Mouse (Mus musculus): ENCODE results near the gene Hsd11b1. TPM values are rescaled to one million over a fixed set of nuclear protein-coding genes. Genes with fewer than 3 reads are reported as not detected.

The Hsd11b1 gene
- polyA plus RNA-seq, 2 experiments = 1.2 to 1.6 TPM

- TF ChIP-seq POLR2A (IDR thresholded peaks at IDR 0.05; ENCODE audit: borderline replicate concordance, extremely low read depth, insufficient read depth, insufficient read length) = no peak
- Histone ChIP-seq H3K4me2 (replicated peaks; ENCODE audit: low read depth, low read length, severe bottlenecking) (no peak overlapping the region), H3K4me1 (ENCODE audit: control insufficient read depth, insufficient read depth, low read length) (no peaks in the 10 kb centered on the region)
Measured at GRCm38 (mm10) chr1:193220408-193220807, 43.5 kb downstream of the Hsd11b1 start.

DNA sequence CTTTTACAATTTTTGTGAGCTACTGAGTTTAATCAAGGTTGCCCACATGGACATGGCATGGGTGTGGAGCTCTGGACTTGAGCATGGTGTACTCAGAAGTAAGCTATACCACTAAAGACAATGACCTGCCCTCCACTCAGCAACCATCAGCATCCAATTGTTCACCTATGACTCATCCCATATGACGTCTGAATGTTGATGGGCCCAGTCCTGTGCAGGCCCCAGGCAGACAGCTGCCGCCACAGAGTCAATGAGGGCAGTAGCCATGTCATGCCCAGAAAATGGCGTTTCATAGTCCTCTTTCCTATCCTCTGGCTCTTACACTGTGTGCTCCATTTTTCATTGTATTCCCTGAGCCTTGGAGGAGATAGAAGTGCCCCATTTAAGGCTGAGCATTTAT, 47.9 kb downstream of the Hsd11b1 start:
- Histone ChIP-seq H3K27me3 (ENCODE audit: control insufficient read depth, insufficient read depth, low read length) (no peaks in the 10 kb centered on the region), H3K27ac (replicated peaks; ENCODE audit: low read depth, low read length) (no peak overlapping the region), H3K4me3 (replicated peaks; ENCODE audit: low read length) (no peak overlapping the region), H3K36me3 (ENCODE audit: control insufficient read depth, insufficient read depth, low read length) (no peaks in the 10 kb centered on the region), H3K4me1 (ENCODE audit: control insufficient read depth, insufficient read depth, low read length) (no peaks in the 10 kb centered on the region), H3K9me3 (ENCODE audit: control insufficient read depth, low read length) (no peaks in the 10 kb centered on the region), H3K9ac (ENCODE audit: low read depth, low read length, severe bottlenecking) (no peak overlapping the region), H3K4me2 (replicated peaks; ENCODE audit: low read depth, low read length, severe bottlenecking) (no peak overlapping the region)
- DNase-seq (ENCODE audit: low spot score) (no peak), ATAC-seq (ENCODE audit: low FRiP score, low read depth) (no peak)
- TF ChIP-seq POLR2A (IDR thresholded peaks at IDR 0.05; ENCODE audit: borderline replicate concordance, extremely low read depth, insufficient read depth, insufficient read length) = no peak
- WGBS = 69% methylated on average over 3 of the region's 3 CpGs

More at GRCm38 (mm10) chr1:193220408-193220807, 43.5 kb downstream of the Hsd11b1 start:
- Histone ChIP-seq H3K27me3 (ENCODE audit: control insufficient read depth, insufficient read depth, low read length) (no peaks in the 10 kb centered on the region), H3K36me3 (ENCODE audit: control insufficient read depth, insufficient read depth, low read length) (no peaks in the 10 kb centered on the region), H3K27ac (replicated peaks; ENCODE audit: low read depth, low read length) (no peak overlapping the region), H3K9me3 (ENCODE audit: control insufficient read depth, low read length) (no peaks in the 10 kb centered on the region), H3K4me3 (replicated peaks; ENCODE audit: low read length) (no peak overlapping the region), H3K9ac (ENCODE audit: low read depth, low read length, severe bottlenecking) (no peak overlapping the region)
- ATAC-seq (ENCODE audit: low FRiP score, low read depth) (no peak), DNase-seq (ENCODE audit: low spot score) (no peak)
- WGBS = 82% methylated on average over 5 of the region's 5 CpGs

GRCm38 (mm10) chr1:193214053-193214452, 49.8 kb downstream of the Hsd11b1 start:
- WGBS = 72% methylated on average over 5 of the region's 5 CpGs
- peak; percentile 70 for ATAC-seq (ENCODE audit: low FRiP score, low read depth)

GRCm38 (mm10) chr1:193211371-193211770, 52.5 kb downstream of the Hsd11b1 start:
- TF ChIP-seq POLR2A (IDR thresholded peaks at IDR 0.05; ENCODE audit: borderline replicate concordance, extremely low read depth, insufficient read depth, insufficient read length) = no peak
- WGBS = 62% methylated on average over 5 of the region's 5 CpGs
- H3K9ac ChIP-seq (ENCODE audit: low read depth, low read length, severe bottlenecking) = no peak overlapping the region
- H3K4me1 ChIP-seq (ENCODE audit: control insufficient read depth, insufficient read depth, low read length) = no peaks in the 10 kb centered on the region
- H3K9me3 ChIP-seq (ENCODE audit: control insufficient read depth, low read length) = no peaks in the 10 kb centered on the region
- no peak overlapping the region for H3K27ac ChIP-seq (replicated peaks; ENCODE audit: low read depth, low read length)
- H3K4me2 ChIP-seq (replicated peaks; ENCODE audit: low read depth, low read length, severe bottlenecking) = no peak overlapping the region
- ATAC-seq (ENCODE audit: low FRiP score, low read depth) (no peak), DNase-seq (ENCODE audit: low spot score) (no peak)
- no peak overlapping the region for H3K4me3 ChIP-seq (replicated peaks; ENCODE audit: low read length)
- no peaks in the 10 kb centered on the region for H3K27me3 ChIP-seq (ENCODE audit: control insufficient read depth, insufficient read depth, low read length)
- H3K36me3 ChIP-seq (ENCODE audit: control insufficient read depth, insufficient read depth, low read length) = no peaks in the 10 kb centered on the region

More at GRCm38 (mm10) chr1:193214053-193214452, 49.8 kb downstream of the Hsd11b1 start:
- no peak for TF ChIP-seq POLR2A (IDR thresholded peaks at IDR 0.05; ENCODE audit: borderline replicate concordance, extremely low read depth, insufficient read depth, insufficient read length)
- no peak for DNase-seq (ENCODE audit: low spot score)
- Histone ChIP-seq H3K9ac (ENCODE audit: low read depth, low read length, severe bottlenecking) (no peak overlapping the region), H3K9me3 (ENCODE audit: control insufficient read depth, low read length) (no peaks in the 10 kb centered on the region), H3K36me3 (ENCODE audit: control insufficient read depth, insufficient read depth, low read length) (no peaks in the 10 kb centered on the region), H3K4me2 (replicated peaks; ENCODE audit: low read depth, low read length, severe bottlenecking) (no peak overlapping the region), H3K27me3 (ENCODE audit: control insufficient read depth, insufficient read depth, low read length) (no peaks in the 10 kb centered on the region), H3K4me1 (ENCODE audit: control insufficient read depth, insufficient read depth, low read length) (no peaks in the 10 kb centered on the region), H3K4me3 (replicated peaks; ENCODE audit: low read length) (no peak overlapping the region), H3K27ac (replicated peaks; ENCODE audit: low read depth, low read length) (no peak overlapping the region)

DNA sequence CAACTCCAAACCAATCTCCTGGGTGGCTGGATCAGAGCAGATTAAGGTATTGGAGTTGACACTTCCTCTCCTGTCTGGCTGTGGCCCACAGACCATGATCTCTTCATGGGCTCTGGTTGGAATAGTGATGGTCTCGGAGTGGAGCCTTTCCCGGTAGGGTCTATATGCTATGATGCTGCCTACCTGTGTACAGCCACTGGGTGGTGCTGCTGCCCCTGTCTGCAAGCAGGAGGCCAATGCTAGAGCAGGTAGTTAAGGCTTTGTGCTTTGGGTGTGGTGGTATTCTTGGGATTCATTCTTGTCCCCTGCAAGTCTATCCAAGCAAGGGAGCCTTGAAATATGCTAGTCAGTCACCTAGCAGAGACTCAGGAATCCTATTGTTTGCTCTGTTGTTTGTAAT, 55.7 kb downstream of the Hsd11b1 start:
- WGBS = 25% methylated on average over 2 of the region's 2 CpGs
- Histone ChIP-seq H3K36me3 (ENCODE audit: control insufficient read depth, insufficient read depth, low read length) (no peaks in the 10 kb centered on the region), H3K4me1 (ENCODE audit: control insufficient read depth, insufficient read depth, low read length) (no peaks in the 10 kb centered on the region), H3K9me3 (ENCODE audit: control insufficient read depth, low read length) (no peaks in the 10 kb centered on the region), H3K27me3 (ENCODE audit: control insufficient read depth, insufficient read depth, low read length) (no peaks in the 10 kb centered on the region), H3K27ac (replicated peaks; ENCODE audit: low read depth, low read length) (no peak overlapping the region), H3K9ac (ENCODE audit: low read depth, low read length, severe bottlenecking) (no peak overlapping the region), H3K4me3 (replicated peaks; ENCODE audit: low read length) (no peak overlapping the region), H3K4me2 (replicated peaks; ENCODE audit: low read depth, low read length, severe bottlenecking) (no peak overlapping the region)
- TF ChIP-seq POLR2A (IDR thresholded peaks at IDR 0.05; ENCODE audit: borderline replicate concordance, extremely low read depth, insufficient read depth, insufficient read length) = no peak
- no peak for DNase-seq (ENCODE audit: low spot score)
- ATAC-seq (ENCODE audit: low FRiP score, low read depth) = no peak

DNA sequence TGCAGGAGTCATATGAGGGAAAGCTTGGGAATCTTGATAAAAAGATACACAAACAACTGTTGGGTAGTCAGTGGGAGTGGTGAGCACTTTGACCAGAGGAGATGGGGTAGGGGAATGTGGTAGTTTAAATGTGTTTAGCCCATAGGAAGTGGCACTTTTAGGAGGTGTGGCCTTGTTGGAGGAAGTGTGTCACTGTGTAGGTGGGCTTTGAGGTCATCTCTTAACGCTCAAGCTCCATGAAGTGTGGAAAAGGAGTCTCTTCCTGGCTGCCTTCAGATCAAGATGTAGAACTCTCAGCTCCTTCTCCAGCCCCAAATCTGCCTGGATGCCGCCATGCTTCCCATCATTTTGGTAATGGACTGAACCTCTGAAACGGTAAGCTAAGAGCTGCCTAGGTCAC, 56.4 kb downstream of the Hsd11b1 start, which contains the start of gene Lamb3:
Gene Lamb3, plus strand, starts transcription at position 197 of the 400 bp plus-strand sequence.
- Histone ChIP-seq H3K4me3 (replicated peaks; ENCODE audit: low read length) (no peak within 1 kb of the TSS), H3K27ac (replicated peaks; ENCODE audit: low read depth, low read length) (no peak within 1 kb of the TSS), H3K9me3 (ENCODE audit: control insufficient read depth, low read length) (no peaks in the 10 kb centered on the region), H3K4me2 (replicated peaks; ENCODE audit: low read depth, low read length, severe bottlenecking) (no peak within 1 kb of the TSS), H3K4me1 (ENCODE audit: control insufficient read depth, insufficient read depth, low read length) (no peaks in the 10 kb centered on the region), H3K36me3 (ENCODE audit: control insufficient read depth, insufficient read depth, low read length) (no peaks in the 10 kb centered on the region), H3K27me3 (ENCODE audit: control insufficient read depth, insufficient read depth, low read length) (no peaks in the 10 kb centered on the region), H3K9ac (ENCODE audit: low read depth, low read length, severe bottlenecking) (no peak within 1 kb of the TSS)
- 92% methylated on average over 3 of the region's 3 CpGs for WGBS
- no peak for TF ChIP-seq POLR2A (IDR thresholded peaks at IDR 0.05; ENCODE audit: borderline replicate concordance, extremely low read depth, insufficient read depth, insufficient read length)
- ATAC-seq (ENCODE audit: low FRiP score, low read depth) (no peak), DNase-seq (ENCODE audit: low spot score) (no peak)
